Mouse (Mus musculus): ENCODE measurements at regions not wholly inside any gene's neighbourhood (a gene's known extent, or its start where the extent isn't known, plus 50 kb on each side); places are given as distances from the start of the nearest gene placed in this dataset.
A peak's percentile ranks its signal among the peaks of the same experiment; 100 is the strongest.
"Not testable (repeated sequence)": the region's sequence is repeated elsewhere in the genome, so short reads cannot be mapped to it uniquely, and the experiment has no call there.

- no peak for DNase-seq (ENCODE audit: low spot score in 2 of 2)
Observed at GRCm38 (mm10) chr5:129353549-129353948, 147.5 kb upstream of the Sfswap start.

GRCm38 (mm10) chr5:129354877-129355276 lies 146.1 kb upstream of the Sfswap start:
- DNase-seq (ENCODE audit: low spot score in 2 of 2), result no peak

- DNase-seq (ENCODE audit: low spot score in 2 of 2), result no peak
Observed at GRCm38 (mm10) chr5:129361527-129361926, 139.5 kb upstream of the Sfswap start.

GRCm38 (mm10) chr5:129363189-129363588 lies 137.8 kb upstream of the Sfswap start:
- no peak for DNase-seq (ENCODE audit: low spot score in 2 of 2)

GRCm38 (mm10) chr5:129365026-129365425 lies 136.0 kb upstream of the Sfswap start:
- DNase-seq (ENCODE audit: low spot score in 2 of 2), result no peak

- DNase-seq (ENCODE audit: low spot score in 2 of 2), result no peak
Observed at GRCm38 (mm10) chr5:129367266-129367665, 133.8 kb upstream of the Sfswap start.

GRCm38 (mm10) chr5:129380861-129381260 lies 120.2 kb upstream of the Sfswap start:
- DNase-seq (ENCODE audit: low spot score in 2 of 2), result no peak

- DNase-seq (ENCODE audit: low spot score in 2 of 2), result peak in 1 of 2 experiments; percentile 19
Observed at GRCm38 (mm10) chr5:129384976-129385375, 116.0 kb upstream of the Sfswap start.

GRCm38 (mm10) chr5:129385965-129386643 lies 114.9 kb upstream of the Sfswap start:
- not testable (repeated sequence) for DNase-seq (ENCODE audit: low spot score in 2 of 2)

GRCm38 (mm10) chr5:129386671-129387070 lies 114.3 kb upstream of the Sfswap start:
- DNase-seq (ENCODE audit: low spot score in 2 of 2), result not testable (repeated sequence)

GRCm38 (mm10) chr5:129387301-129387700 lies 113.7 kb upstream of the Sfswap start:
- DNase-seq (ENCODE audit: low spot score in 2 of 2), result no peak

- peak; percentile 57 for DNase-seq (ENCODE audit: low spot score in 2 of 2)
Observed at GRCm38 (mm10) chr5:129390921-129391371, 110.1 kb upstream of the Sfswap start.

GRCm38 (mm10) chr5:129393150-129393549 lies 107.9 kb upstream of the Sfswap start:
- DNase-seq (ENCODE audit: low spot score in 2 of 2), result no peak

- peak in 1 of 2 experiments; percentile 30 for DNase-seq (ENCODE audit: low spot score in 2 of 2)
Observed at GRCm38 (mm10) chr5:129393606-129394255, 107.3 kb upstream of the Sfswap start.

GRCm38 (mm10) chr5:129394416-129394815 lies 106.6 kb upstream of the Sfswap start:
- no peak for DNase-seq (ENCODE audit: low spot score in 2 of 2)

GRCm38 (mm10) chr5:129397311-129397710 lies 103.7 kb upstream of the Sfswap start:
- DNase-seq (ENCODE audit: low spot score in 2 of 2), result no peak

- no peak for DNase-seq (ENCODE audit: low spot score in 2 of 2)
Observed at GRCm38 (mm10) chr5:129406259-129406658, 94.8 kb upstream of the Sfswap start.

GRCm38 (mm10) chr5:129409440-129410004 lies 91.5 kb upstream of the Sfswap start:
- DNase-seq (ENCODE audit: low spot score in 2 of 2), result no peak

GRCm38 (mm10) chr5:129412161-129412560 lies 88.9 kb upstream of the Sfswap start:
- DNase-seq (ENCODE audit: low spot score in 2 of 2), result no peak

- no peak for DNase-seq (ENCODE audit: low spot score in 2 of 2)
Observed at GRCm38 (mm10) chr5:129414960-129415706, 85.9 kb upstream of the Sfswap start.

- no peak for DNase-seq (ENCODE audit: low spot score in 2 of 2)
Observed at GRCm38 (mm10) chr5:129416425-129416824, 84.6 kb upstream of the Sfswap start.

- DNase-seq (ENCODE audit: low spot score in 2 of 2), result no peak
Observed at GRCm38 (mm10) chr5:129417516-129417915, 83.5 kb upstream of the Sfswap start.
